Mouse (Mus musculus) left cerebral cortex, adult 6 months (tissue): Measurements from ENCODE around the gene Olfr1414. TPM values are rescaled to one million over a fixed set of nuclear protein-coding genes. Genes with fewer than 3 reads are reported as not detected.

ENCODE experiments used
- long read RNA-seq, 2 experiments: library from polyadenylated mRNA; unstranded; transcript quantifications; one replicate each; pipeline ENCODE4 v2.0.0; 2019 to 2020
- polyA plus RNA-seq: library from polyadenylated mRNA; unstranded; fragments of <200 nt; fragmentation: Nextera tagmentation; gene quantifications from 2 replicates; pipeline ENCODE4 v1.2.3, GENCODE M21; 2021

Gene Olfr1414
- polyA plus RNA-seq, result not detected in 2 replicates
- long read RNA-seq, experiment 1, result 0 reads
- long read RNA-seq, experiment 2, result 0 reads

DNA sequence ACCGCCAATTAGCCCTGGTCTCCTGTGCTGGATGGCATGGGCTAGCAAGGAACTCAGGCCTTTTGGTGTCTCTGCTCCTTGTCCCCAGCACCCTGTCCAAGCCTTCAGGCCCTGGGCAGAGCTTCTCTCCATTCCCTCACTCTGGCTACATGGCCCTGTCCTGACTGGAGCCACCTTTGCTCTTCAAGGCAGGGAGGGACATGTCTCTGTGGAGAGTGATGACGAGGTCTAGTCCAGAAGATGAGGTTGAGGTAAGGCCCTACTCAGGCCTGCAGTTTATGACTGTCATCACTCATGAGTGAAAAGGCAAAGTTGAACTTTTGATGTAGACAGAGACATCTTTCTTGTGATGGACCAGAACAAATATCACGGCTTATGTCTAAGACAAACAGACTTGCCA lies at the start of gene Olfr1414:
Gene Olfr1414 (minus strand): TSS at position 101 of the 400 bp plus-strand sequence.

DNA sequence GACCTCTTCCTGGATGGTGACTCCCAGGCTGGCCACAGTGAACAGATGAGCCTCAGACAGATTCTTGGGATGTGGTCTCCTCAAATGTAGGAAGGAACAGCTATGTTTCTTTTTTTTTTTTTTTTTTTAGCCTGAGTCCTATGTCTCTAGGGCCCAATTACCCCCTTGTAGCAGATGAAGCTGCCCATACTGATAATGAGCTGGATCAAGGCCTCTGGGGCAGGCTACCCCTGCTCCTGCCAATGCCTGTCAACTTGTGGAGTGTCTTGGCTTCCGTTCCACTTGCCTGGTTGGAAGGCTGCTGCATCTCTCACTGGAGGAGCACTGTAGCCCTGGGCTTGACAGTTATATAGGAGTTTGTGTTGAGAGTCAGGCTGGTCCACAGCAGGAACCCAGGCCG lies 22.5 kb downstream of the Olfr1414 start, which contains the start of gene Olfr1415:
Gene Olfr1415 (minus strand): TSS at position 101 of the 400 bp plus-strand sequence.

DNA sequence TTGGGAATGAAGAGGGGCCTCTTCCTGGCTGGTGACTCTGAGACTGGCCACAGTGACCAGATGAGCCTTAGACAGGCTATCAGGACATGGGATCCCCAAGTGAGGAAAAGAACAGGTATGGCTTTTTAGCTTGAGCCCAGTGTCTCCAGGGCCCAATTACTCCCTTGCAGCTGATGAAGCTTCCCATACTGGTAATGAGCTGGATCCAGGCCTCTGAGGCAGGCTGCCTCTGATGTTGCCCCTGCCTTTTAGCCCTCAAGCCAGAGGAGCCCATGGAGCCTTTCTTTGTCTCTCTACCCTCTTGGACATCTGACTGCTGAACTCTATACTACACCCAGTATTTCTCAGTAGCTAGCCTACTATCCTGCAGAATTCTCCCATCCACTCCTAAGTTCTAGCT lies 33.4 kb downstream of the Olfr1414 start, which contains the start of gene Olfr1416:
Gene Olfr1416 (minus strand): TSS at position 101 of the 400 bp plus-strand sequence.

DNA sequence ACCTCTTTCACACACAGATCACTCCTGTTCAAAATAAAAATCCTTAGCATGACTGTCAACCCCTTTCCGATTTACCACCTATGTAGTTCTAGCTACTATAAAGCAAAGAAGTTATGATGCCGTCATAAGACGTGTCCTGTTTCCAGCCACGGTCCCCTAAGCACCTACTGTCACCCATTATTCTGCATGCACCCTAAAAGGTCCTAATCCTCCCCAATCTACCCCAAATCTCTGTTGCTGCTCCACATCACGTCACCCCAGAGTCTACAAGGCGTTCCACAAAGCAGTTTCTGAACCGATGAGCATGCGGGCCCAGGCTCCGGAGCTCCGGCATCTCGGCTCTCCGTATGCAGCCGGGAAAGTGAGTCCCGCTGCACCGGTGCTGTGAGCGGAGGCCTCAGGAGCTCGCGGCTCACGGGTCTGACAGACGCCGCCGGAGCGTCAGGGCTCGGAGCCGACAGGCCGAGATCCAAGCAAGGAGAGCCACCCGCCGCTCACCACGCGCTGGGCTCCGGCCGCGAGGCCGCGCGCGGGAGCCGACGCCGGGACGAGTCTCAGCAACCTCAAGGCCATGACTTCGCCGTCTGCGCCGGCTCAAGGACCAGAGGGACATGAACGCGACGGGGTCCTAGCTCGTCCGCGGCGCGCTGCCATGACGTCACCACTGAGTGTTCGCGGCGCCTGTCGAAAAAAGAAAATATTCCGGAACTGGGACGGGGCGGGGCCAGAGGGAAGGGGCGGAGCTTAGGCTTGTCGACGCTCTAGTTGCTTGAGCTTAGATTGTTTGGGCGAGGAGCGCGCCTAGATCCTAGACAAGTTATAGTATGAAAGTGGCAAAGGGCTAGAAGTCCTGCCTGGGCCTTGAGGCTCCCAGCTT lies 45.1 kb downstream of the Olfr1414 start, which contains the start of gene Ndufa10:
Gene Ndufa10 (minus strand): TSS at position 696 of the 877 bp plus-strand sequence.

Other genes with a start within 250 kb of the Olfr1414 start
- gene Ndufa10, start 44.8 kb downstream of the Olfr1414 start, polyA plus RNA-seq, result 316 and 482 TPM in 2 replicates
- gene Olfr1416, start 33.5 kb downstream of the Olfr1414 start, polyA plus RNA-seq, result not detected in 2 replicates
- not detected in 2 replicates for gene Olfr1415, start 22.6 kb downstream of the Olfr1414 start, polyA plus RNA-seq
- not detected in 2 replicates for gene Olfr1413, start 52.7 kb upstream of the Olfr1414 start, polyA plus RNA-seq
- gene Olfr1412, start 67.1 kb upstream of the Olfr1414 start, polyA plus RNA-seq, result not detected in 2 replicates
- gene Olfr1411, start 75.8 kb upstream of the Olfr1414 start, polyA plus RNA-seq, result not detected in 2 replicates
- not detected in 2 replicates for gene Olfr1410, start 87.1 kb upstream of the Olfr1414 start, polyA plus RNA-seq
- gene Olfr12, start 99.1 kb upstream of the Olfr1414 start, polyA plus RNA-seq, result not detected in 2 replicates
- 880 and 926 TPM in 2 replicates for gene Cops9, start 123.3 kb upstream of the Olfr1414 start, polyA plus RNA-seq
- 0.46 and 0.63 TPM in 2 replicates for gene Otos, start 130.2 kb upstream of the Olfr1414 start, polyA plus RNA-seq